Mouse (Mus musculus) kidney, postnatal 25 days (tissue): ENCODE data around the gene Mfsd4b2.

Experiments
- DNase-seq, 2 experiments: peaks; one replicate each; pipeline ENCODE4 v3.0.0; 2021; ENCODE audit warnings: mixed read lengths in 2 of 2

The Mfsd4b2 gene

DNA sequence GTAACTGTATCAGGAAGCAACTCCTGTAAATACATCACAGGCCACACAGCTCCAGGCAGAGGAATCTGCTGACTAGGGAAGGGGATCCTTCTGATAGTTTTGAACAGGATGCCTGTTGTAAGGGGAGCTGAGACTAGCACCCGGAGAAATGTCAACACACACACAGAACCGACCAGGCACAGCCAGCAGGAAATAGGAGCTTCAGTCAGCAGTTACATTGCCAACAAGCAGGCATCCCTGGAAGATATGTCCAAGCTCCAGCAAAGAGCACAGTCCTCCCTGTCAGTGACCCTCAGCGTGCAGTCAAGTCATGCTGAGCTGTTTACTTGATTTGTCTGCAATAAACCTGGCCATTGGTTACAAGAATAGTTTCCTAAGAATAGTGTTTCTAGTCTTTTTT is 38.1 kb downstream of the Mfsd4b2 start:
- DNase-seq, result no peak
